Mouse (Mus musculus) stomach, postnatal 0 days (tissue): ENCODE results near the gene Cphx1.
"Not testable (repeated sequence)": the region's sequence is repeated elsewhere in the genome, so short reads cannot be mapped to it uniquely, and the experiment has no call there.

Experiments used
- CTCF ChIP-seq: IDR thresholded peaks from 2 replicates; pipeline ENCODE4 v1.5.1; 2016; ENCODE audit warnings: antibody characterized with exemption, low read depth, mild to moderate bottlenecking, moderate library complexity
- EP300 ChIP-seq: optimal IDR thresholded peaks from 2 replicates; pipeline ENCODE3; 2016; ENCODE audit warnings: antibody characterized with exemption

DNA sequence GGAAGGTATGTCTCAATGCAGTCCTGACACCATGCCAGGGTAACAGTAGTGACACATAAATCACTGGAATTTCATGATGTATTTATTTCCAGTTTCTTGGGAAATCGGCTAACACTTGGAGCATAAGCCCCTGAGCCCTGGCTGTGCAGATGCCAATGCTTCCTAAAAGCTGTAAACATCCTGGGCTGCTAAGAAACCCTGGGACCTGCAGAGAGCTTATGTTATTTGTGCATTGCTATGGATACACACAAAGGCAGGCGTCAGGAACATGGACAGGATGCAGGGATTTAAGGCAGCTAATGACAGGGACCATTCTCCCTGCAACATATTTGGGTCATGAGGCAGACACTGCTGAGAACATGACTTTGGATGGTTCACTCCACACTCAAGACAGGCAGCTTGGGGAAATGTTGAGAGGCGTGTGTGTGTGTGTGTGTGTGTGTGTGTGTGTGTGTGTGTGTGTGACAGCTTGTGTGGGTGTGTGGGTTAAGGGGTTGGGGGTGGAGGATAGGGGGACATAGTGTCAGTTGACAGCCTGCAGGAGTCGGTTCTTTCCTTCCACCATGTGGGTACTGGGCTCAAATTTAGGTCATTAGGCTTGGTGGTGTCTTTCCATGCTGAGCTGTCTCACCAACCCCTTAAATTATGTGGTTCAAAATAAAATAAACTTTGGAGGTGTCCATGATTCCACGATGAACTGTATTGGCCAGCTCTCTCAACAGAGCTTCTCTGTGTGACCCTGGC is 19.5 kb upstream of the Cphx1 start:
- TF ChIP-seq CTCF, EP300: not testable (repeated sequence)
